In genomic region chr2:94242051-94242397, GRCm38 (mm10) we compare ENCODE assay signal across 10 mouse cellular contexts.
DNase-seq lines count a peak whose midpoint lies in the region; ATAC-seq and TF ChIP-seq lines count a peak whose summit lies in the region.
"Had no signal": no experiment of that assay in that cellular context is flagged by ENCODE, and none has a peak within 500 bp of the region (broad histone marks: within the 10 kb centered on the region; RNA-seq: fewer than 3 reads in every experiment).

No protein-coding gene starts in this region.

- H3K4me2 ChIP-seq in forebrain, postnatal 0 days (ENCODE audit: low read depth) = peak overlapping the region; percentile 86
- peak overlapping the region; percentile 94 for H3K4me2 ChIP-seq in midbrain, embryonic 16.5 days (ENCODE audit: low read length)

- WGBS in forebrain, postnatal 0 days = 5% methylated on average over 4 of the region's 4 CpGs
- WGBS in midbrain, embryonic 16.5 days = under 1% methylated on average over 4 of the region's 4 CpGs

- H3K9ac ChIP-seq in forebrain, postnatal 0 days = no peak overlapping the region
- no peak overlapping the region for H3K9ac ChIP-seq in midbrain, embryonic 16.5 days (ENCODE audit: low read depth, low read length)

- peak overlapping the region; percentile 97 for H3K27ac ChIP-seq in left cerebral cortex, adult 2 months
- H3K27ac ChIP-seq in forebrain, postnatal 0 days (ENCODE audit: low read depth, low read length) = no peak overlapping the region
- H3K27ac ChIP-seq in midbrain, embryonic 16.5 days (ENCODE audit: low read length) = no peak overlapping the region

- peak overlapping the region; percentile 77 for H3K4me3 ChIP-seq in left cerebral cortex, adult 2 months
- H3K4me3 ChIP-seq in forebrain, postnatal 0 days (ENCODE audit: low read depth, low read length) = peak overlapping the region; percentile 53
- peak overlapping the region; percentile 59 for H3K4me3 ChIP-seq in midbrain, embryonic 16.5 days (ENCODE audit: low read depth, low read length)

- intact Hi-C loops in left cerebral cortex, adult 2 months (cut with DNase I) = loop anchor here (2.0 kb wide), 1 partner anchor 119 kb away; no protein-coding TSS in a partner anchor
- intact Hi-C loops in left cerebral cortex, postnatal 14 days (cut with DNase I) = loop anchor here (5.0 kb wide), 3 partner anchors 65 to 185 kb away; no protein-coding TSS in a partner anchor

- DNase-seq in cerebellum, postnatal 10 days = peak; percentile 40 to 49
- DNase-seq in cerebellum, adult 9-11 months = no peak
- no peak for DNase-seq in left cerebral cortex, adult 2 months (ENCODE audit: extremely low spot score in 1 of 2, low spot score in 2 of 2)
- DNase-seq in left cerebral cortex, postnatal 14 days (ENCODE audit: low spot score in 2 of 2) = no peak
- DNase-seq in forebrain, postnatal 0 days = no peak
- no peak for DNase-seq in layer of hippocampus, adult 18-20 months (ENCODE audit: low spot score in 2 of 2)
- DNase-seq: gastrocnemius, postnatal 36 days; kidney, adult 8-10 months had no signal

- no peaks in the 10 kb centered on the region for H3K9me3 ChIP-seq in forebrain, postnatal 0 days (ENCODE audit: low read length)
- no peaks in the 10 kb centered on the region for H3K9me3 ChIP-seq in midbrain, embryonic 16.5 days (replicated peaks; ENCODE audit: control insufficient read depth, low read length, poor library complexity, severe bottlenecking)

- peaks cover 10% of the 10 kb centered on the region; the same call in 1 of the 2 replicates for H3K4me1 ChIP-seq in forebrain, postnatal 0 days (ENCODE audit: insufficient read depth)
- peaks cover 56% of the 10 kb centered on the region for H3K4me1 ChIP-seq in midbrain, embryonic 16.5 days (ENCODE audit: control insufficient read depth, insufficient read depth, low read length)

- H3K36me3 ChIP-seq in forebrain, postnatal 0 days (ENCODE audit: insufficient read depth) = no peaks in the 10 kb centered on the region
- H3K36me3 ChIP-seq in midbrain, embryonic 16.5 days (ENCODE audit: control insufficient read depth, insufficient read depth, low read length) = no peaks in the 10 kb centered on the region

- TF ChIP-seq CTCF in left cerebral cortex, adult 2 months (IDR thresholded peaks at IDR 0.05) = no peak
- no peak for TF ChIP-seq CTCF in forebrain, postnatal 0 days (IDR thresholded peaks at IDR 0.05; ENCODE audit: low read depth)

- no peak for ATAC-seq in forebrain, postnatal 0 days
- no peak for ATAC-seq in midbrain, embryonic 16.5 days
- no peak for ATAC-seq in activated CD4-positive, CD25-positive, alpha-beta regulatory T cell, adult 4 months

- H3K27me3 ChIP-seq in forebrain, postnatal 0 days (ENCODE audit: insufficient read depth, low read length) = peaks cover 53% of the 10 kb centered on the region
- peaks cover 49% of the 10 kb centered on the region for H3K27me3 ChIP-seq in midbrain, embryonic 16.5 days (ENCODE audit: control insufficient read depth, insufficient read depth, low read depth, low read length)

Comparison
In these comparisons a context has a peak if more than half of its experiments do, and no peak if none do; other contexts are left out.
1. DNase-seq: peak in cerebellum, postnatal 10 days (2 of 2); none in cerebellum, adult 9-11 months (single experiment), left cerebral cortex, adult 2 months (0 of 2), left cerebral cortex, postnatal 14 days (0 of 2), forebrain, postnatal 0 days (single experiment) and layer of hippocampus, adult 18-20 months (0 of 2).
2. Peak in every context shown above with its lines, with median percentiles within 50 percentile points of each other: H3K4me3 ChIP-seq.